Mouse (Mus musculus): Measurements from ENCODE around the gene Eif4g1. TPM values are rescaled to one million over a fixed set of nuclear protein-coding genes. Genes with fewer than 3 reads are reported as not detected.

The Eif4g1 gene
- polyA plus RNA-seq, 1 experiment from 2014 or later, result 73.5 TPM

DNA sequence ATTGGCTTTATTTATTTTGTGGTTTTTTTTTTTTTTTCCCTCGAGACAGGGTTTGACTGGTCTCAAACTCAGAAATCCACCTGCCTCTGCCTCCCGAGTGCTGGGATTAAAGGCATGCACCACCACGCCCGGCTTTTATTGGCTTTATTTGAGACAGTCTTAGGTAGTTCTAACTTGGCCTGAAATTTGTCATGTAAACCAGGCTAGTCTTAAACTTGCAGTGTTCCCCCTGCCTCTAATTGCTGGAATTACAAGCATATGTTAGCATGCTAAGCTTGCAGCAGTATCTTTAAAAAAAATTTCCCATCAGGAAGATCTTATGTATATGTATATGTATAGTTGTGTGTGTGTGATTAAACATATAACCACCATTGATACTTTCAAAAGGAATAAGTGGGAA, 8.6 kb downstream of the Eif4g1 start:
- TF ChIP-seq EP300 (IDR thresholded peaks at IDR 0.05), result no peak
- peak; percentile 30 for TF ChIP-seq CTCF (IDR thresholded peaks at IDR 0.05)
- ATAC-seq (no peak), DNase-seq (ENCODE audit: low spot score) (no peak)
- H3K4me3 ChIP-seq (ENCODE audit: low read depth, low read length), result no peak overlapping the region
- H3K9me3 ChIP-seq (ENCODE audit: low read length), result no peaks in the 10 kb centered on the region
- H3K4me2 ChIP-seq (replicated peaks; ENCODE audit: low read depth, low read length), result no peak overlapping the region
- peaks cover 29% of the 10 kb centered on the region for H3K36me3 ChIP-seq (ENCODE audit: insufficient read depth, low read length)
- WGBS, result 67% methylated on average over 4 of the region's 4 CpGs
- no peaks in the 10 kb centered on the region for H3K27me3 ChIP-seq (replicated peaks; ENCODE audit: insufficient read depth, low read length)
- H3K27ac ChIP-seq (ENCODE audit: low read length), result no peak overlapping the region
- no peak overlapping the region for H3K9ac ChIP-seq (replicated peaks; ENCODE audit: low read depth)
- H3K4me1 ChIP-seq (ENCODE audit: insufficient read depth, low read depth, low read length), result peaks cover 14% of the 10 kb centered on the region

DNA sequence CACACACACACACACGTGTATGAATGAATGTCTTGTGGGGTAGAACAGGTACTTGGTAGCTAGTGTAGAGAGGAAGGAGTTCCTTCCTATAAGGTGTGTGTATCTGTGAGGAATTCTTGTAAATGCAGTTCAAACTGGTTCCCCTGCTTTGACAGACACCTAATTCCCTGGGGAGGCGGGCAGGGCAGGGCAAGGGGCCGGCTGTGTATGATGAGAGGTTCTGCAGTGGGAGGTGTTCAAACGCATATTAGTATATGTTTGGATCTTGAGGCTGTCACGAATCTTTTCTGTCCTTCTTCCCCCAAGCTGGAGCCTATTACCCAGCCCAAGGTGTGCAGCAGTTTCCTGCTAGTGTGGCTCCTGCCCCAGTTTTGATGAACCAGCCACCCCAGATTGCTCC, 9.3 kb downstream of the Eif4g1 start:
- no peak for TF ChIP-seq EP300 (IDR thresholded peaks at IDR 0.05)
- Histone ChIP-seq H3K4me2 (replicated peaks; ENCODE audit: low read depth, low read length) (no peak overlapping the region), H3K27me3 (replicated peaks; ENCODE audit: insufficient read depth, low read length) (no peaks in the 10 kb centered on the region), H3K36me3 (ENCODE audit: insufficient read depth, low read length) (peaks cover 36% of the 10 kb centered on the region), H3K4me1 (ENCODE audit: insufficient read depth, low read depth, low read length) (peaks cover 14% of the 10 kb centered on the region), H3K9ac (replicated peaks; ENCODE audit: low read depth) (0 out of 2 replicates have a peak overlapping the region, but pooled peaks have one; percentile 2), H3K9me3 (ENCODE audit: low read length) (no peaks in the 10 kb centered on the region), H3K4me3 (ENCODE audit: low read depth, low read length) (no peak overlapping the region), H3K27ac (ENCODE audit: low read length) (peak overlapping the region; percentile 73)
- no peak for ATAC-seq
- WGBS, result 70% methylated on average over 5 of the region's 5 CpGs
- DNase-seq (ENCODE audit: low spot score), result no peak

- no peak for TF ChIP-seq EP300 (IDR thresholded peaks at IDR 0.05)
- no peak for TF ChIP-seq CTCF (IDR thresholded peaks at IDR 0.05)
- H3K4me3 ChIP-seq (ENCODE audit: low read depth, low read length), result no peak overlapping the region
- ATAC-seq, result peak; percentile 87
- 57% methylated on average over 10 of the region's 10 CpGs for WGBS
- peaks cover 14% of the 10 kb centered on the region for H3K4me1 ChIP-seq (ENCODE audit: insufficient read depth, low read depth, low read length)
- H3K9ac ChIP-seq (replicated peaks; ENCODE audit: low read depth), result 0 out of 2 replicates have a peak overlapping the region, but pooled peaks have one; percentile 2
- no peak overlapping the region for H3K4me2 ChIP-seq (replicated peaks; ENCODE audit: low read depth, low read length)
- H3K36me3 ChIP-seq (ENCODE audit: insufficient read depth, low read length), result peaks cover 43% of the 10 kb centered on the region
- H3K9me3 ChIP-seq (ENCODE audit: low read length), result no peaks in the 10 kb centered on the region
- peak overlapping the region; percentile 73 for H3K27ac ChIP-seq (ENCODE audit: low read length)
- DNase-seq (ENCODE audit: low spot score), result peak; percentile 94
- no peaks in the 10 kb centered on the region for H3K27me3 ChIP-seq (replicated peaks; ENCODE audit: insufficient read depth, low read length)
Measured at GRCm38 (mm10) chr16:20677974-20678675, 10.0 kb downstream of the Eif4g1 start.

DNA sequence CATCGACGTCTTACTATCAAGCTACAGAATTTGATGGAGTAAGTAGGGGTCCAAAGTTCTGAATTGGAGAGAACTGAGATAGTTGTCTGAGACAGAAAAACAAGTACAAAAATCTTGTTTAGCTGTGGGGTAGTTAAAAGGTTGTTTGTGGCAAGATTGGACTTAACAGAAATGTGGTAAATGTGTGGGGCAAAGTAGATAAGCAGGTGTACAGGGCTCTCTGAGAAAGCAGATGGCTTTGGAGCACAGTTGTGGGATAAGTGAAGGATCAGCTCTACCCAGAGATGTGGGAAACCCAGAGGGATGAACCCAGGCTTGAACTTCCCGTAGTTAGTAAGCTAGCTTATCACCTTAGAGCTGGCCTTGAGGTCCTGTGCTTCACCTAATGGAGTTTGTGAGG, 22.7 kb downstream of the Eif4g1 start:
- 81% methylated on average over 3 of the region's 3 CpGs for WGBS
- ATAC-seq, result no peak

DNA sequence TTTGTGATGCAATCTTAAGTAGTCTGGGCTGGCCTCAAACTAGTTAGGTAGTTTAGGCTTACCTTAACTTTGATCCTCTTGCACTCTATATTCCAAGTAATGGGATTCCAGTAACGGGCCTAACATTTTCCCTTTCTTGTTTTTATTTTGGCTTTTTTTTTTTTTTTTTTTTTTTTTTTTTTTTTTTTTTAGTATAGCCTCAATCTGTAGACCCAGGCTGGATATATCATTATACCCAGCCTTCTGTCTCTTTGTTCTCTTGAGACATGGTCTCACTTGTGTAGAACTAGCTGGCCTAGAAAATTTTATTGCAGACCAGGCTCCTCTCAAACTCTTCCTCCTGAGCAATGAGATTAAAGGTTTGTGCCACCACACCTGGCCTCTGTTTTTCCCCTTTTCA, 23.5 kb downstream of the Eif4g1 start:
- Histone ChIP-seq H3K9me3 (ENCODE audit: low read length) (no peaks in the 10 kb centered on the region), H3K4me3 (ENCODE audit: low read depth, low read length) (no peak overlapping the region), H3K4me1 (ENCODE audit: insufficient read depth, low read depth, low read length) (peaks cover 12% of the 10 kb centered on the region; the same call in 1 of the 2 replicates), H3K27me3 (replicated peaks; ENCODE audit: insufficient read depth, low read length) (no peaks in the 10 kb centered on the region), H3K27ac (ENCODE audit: low read length) (no peak overlapping the region), H3K36me3 (ENCODE audit: insufficient read depth, low read length) (peaks cover 32% of the 10 kb centered on the region; the same call in 1 of the 2 replicates), H3K4me2 (replicated peaks; ENCODE audit: low read depth, low read length) (no peak overlapping the region), H3K9ac (replicated peaks; ENCODE audit: low read depth) (no peak overlapping the region)
- DNase-seq (ENCODE audit: low spot score) (no peak), ATAC-seq (no peak)
- TF ChIP-seq EP300 (IDR thresholded peaks at IDR 0.05), result no peak
- no peak for TF ChIP-seq CTCF (IDR thresholded peaks at IDR 0.05)
- WGBS, result 43% methylated on average over 1 of the region's 1 CpGs

More for the DNA sequence above, 22.7 kb downstream of the Eif4g1 start:
- no peak for DNase-seq (ENCODE audit: low spot score)
- H3K27me3 ChIP-seq (replicated peaks; ENCODE audit: insufficient read depth, low read length), result no peaks in the 10 kb centered on the region
- H3K4me2 ChIP-seq (replicated peaks; ENCODE audit: low read depth, low read length), result no peak overlapping the region
- no peak overlapping the region for H3K27ac ChIP-seq (ENCODE audit: low read length)
- H3K9ac ChIP-seq (replicated peaks; ENCODE audit: low read depth), result no peak overlapping the region
- H3K9me3 ChIP-seq (ENCODE audit: low read length), result no peaks in the 10 kb centered on the region
- peaks cover 7% of the 10 kb centered on the region; the same call in 1 of the 2 replicates for H3K4me1 ChIP-seq (ENCODE audit: insufficient read depth, low read depth, low read length)
- TF ChIP-seq EP300 (IDR thresholded peaks at IDR 0.05), result no peak
- no peak for TF ChIP-seq CTCF (IDR thresholded peaks at IDR 0.05)
- no peak overlapping the region for H3K4me3 ChIP-seq (ENCODE audit: low read depth, low read length)
- peaks cover 38% of the 10 kb centered on the region for H3K36me3 ChIP-seq (ENCODE audit: insufficient read depth, low read length)

DNA sequence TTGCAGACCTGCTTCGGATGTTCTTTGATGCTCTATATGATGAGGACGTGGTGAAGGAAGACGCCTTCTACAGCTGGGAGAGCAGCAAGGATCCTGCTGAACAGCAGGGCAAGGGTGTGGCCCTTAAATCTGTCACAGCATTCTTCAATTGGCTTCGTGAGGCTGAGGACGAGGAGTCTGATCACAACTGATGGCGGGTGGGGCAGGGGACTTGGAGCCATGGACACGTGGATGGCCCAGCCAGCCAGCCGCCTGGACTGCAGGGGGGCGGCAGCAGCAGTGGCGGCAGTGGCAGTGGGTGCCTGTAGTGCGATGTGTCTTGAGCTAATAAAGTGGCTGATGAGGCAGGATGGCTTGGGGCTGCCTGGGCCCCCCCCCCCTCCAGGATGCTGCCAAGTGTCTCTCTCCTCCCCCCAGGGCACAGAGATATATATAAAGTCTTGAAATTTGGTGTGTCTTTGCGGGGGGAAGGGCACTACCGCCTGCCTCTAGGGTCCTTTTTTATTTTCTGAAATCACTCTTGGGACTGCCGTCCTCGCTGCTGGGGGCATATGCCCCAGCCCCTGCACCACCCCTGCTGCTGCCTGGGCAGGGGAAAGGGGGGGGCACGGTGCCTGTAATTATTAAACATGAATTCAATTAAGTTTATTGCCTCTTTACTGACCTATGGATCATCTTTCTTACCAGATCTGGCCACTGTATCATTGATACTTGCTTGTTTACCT, 24.3 kb downstream of the Eif4g1 start:
- Histone ChIP-seq H3K27ac (ENCODE audit: low read length) (no peak overlapping the region), H3K36me3 (ENCODE audit: insufficient read depth, low read length) (peaks cover 27% of the 10 kb centered on the region; the same call in 1 of the 2 replicates), H3K27me3 (replicated peaks; ENCODE audit: insufficient read depth, low read length) (no peaks in the 10 kb centered on the region), H3K4me2 (replicated peaks; ENCODE audit: low read depth, low read length) (no peak overlapping the region), H3K4me1 (ENCODE audit: insufficient read depth, low read depth, low read length) (peaks cover 12% of the 10 kb centered on the region; the same call in 1 of the 2 replicates), H3K9me3 (ENCODE audit: low read length) (no peaks in the 10 kb centered on the region), H3K9ac (replicated peaks; ENCODE audit: low read depth) (no peak overlapping the region), H3K4me3 (ENCODE audit: low read depth, low read length) (no peak overlapping the region)
- DNase-seq (ENCODE audit: low spot score) (no peak), ATAC-seq (no peak)
- WGBS, result 52% methylated on average over 16 of the region's 16 CpGs
- no peak for TF ChIP-seq EP300 (IDR thresholded peaks at IDR 0.05)
- TF ChIP-seq CTCF (IDR thresholded peaks at IDR 0.05), result no peak

All from lung, postnatal 0 days (tissue).